Mouse (Mus musculus): ENCODE measurements around the gene Bud23. TPM values are rescaled to one million over a fixed set of nuclear protein-coding genes. Genes with fewer than 3 reads are reported as not detected.

Bud23 gene
- polyA plus RNA-seq, 1 experiment from 2014 or later = 104 TPM

DNA sequence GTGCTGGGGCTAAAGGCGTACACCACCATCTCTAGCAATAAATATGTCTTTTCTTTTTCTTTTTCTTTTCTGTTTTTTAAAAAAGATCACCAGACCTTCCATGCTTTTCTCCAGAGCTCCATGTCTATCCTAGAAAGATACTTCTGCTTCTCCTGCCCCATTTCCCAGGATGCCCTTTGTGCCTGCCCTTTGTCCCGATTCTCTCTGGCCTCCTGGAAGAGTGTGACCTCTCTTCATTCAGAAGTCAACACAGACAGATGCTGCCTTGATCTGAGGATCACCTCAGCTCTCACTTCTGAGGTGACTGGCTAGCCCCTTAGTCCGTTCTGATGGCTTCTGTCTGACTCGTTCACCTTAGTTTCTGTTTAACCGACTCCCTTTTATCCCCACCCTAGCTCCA, 15.8 kb upstream of the Bud23 start:
- 59% methylated on average over 5 of the region's 5 CpGs for WGBS (ENCODE audit: insufficient replicate concordance)

DNA sequence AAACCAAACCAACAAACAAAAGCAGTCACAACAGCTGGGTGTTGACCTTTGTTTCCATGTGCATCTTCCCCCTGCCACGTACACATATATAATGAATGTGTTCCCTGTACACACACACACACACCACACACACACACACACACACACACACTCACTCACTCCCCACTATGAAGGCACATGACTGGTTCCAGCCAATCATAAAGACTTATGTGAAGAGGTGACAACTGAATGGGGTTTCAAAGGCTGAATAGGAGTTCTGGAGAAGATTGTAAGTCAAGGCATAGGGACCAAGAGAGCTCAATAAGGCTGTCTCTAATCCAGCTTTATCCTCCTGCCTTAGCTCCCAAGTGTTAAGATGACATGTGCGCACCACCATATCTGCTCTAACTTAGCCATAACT, 14.8 kb upstream of the Bud23 start:
- Histone ChIP-seq H3K9ac (no peak overlapping the region), H3K4me2 (no peak overlapping the region), H3K36me3 (no peaks in the 10 kb centered on the region), H3K4me3 (no peak overlapping the region), H3K4me1 (peaks cover 23% of the 10 kb centered on the region), H3K27me3 (replicated peaks) (peaks cover 67% of the 10 kb centered on the region), H3K9me3 (replicated peaks) (no peaks in the 10 kb centered on the region), H3K27ac (no peak overlapping the region)
- WGBS (ENCODE audit: insufficient replicate concordance) = 78% methylated on average over 2 of the region's 2 CpGs
- no peak for ATAC-seq

More for the DNA sequence above, 15.8 kb upstream of the Bud23 start:
- H3K27me3 ChIP-seq (replicated peaks) = peaks cover 72% of the 10 kb centered on the region
- no peak for ATAC-seq
- no peak overlapping the region for H3K4me3 ChIP-seq
- no peak overlapping the region for H3K9ac ChIP-seq
- H3K4me2 ChIP-seq = no peak overlapping the region
- no peaks in the 10 kb centered on the region for H3K36me3 ChIP-seq
- H3K4me1 ChIP-seq = peaks cover 23% of the 10 kb centered on the region
- H3K9me3 ChIP-seq (replicated peaks) = no peaks in the 10 kb centered on the region
- H3K27ac ChIP-seq = no peak overlapping the region

DNA sequence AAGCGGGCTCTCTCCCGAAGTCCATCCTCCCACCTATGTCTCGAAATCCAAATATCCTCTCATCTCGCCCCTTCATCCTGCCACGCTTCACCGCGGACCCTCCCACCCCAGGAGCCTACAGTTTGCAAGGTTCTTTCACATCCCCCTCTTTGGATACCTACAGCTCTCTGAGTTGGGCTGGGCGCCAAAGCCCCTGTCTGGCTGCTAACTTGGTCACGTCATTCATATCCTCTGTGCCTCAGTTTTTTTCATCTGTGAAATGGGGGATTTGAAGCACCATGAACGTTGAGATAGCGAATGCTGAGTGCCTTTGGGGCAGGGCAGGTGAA, 13.7 kb upstream of the Bud23 start:
- H3K27ac ChIP-seq = no peak overlapping the region
- peak overlapping the region; percentile 67 for H3K4me3 ChIP-seq
- H3K9ac ChIP-seq = peak overlapping the region; percentile 81
- peak overlapping the region; percentile 98 for H3K4me2 ChIP-seq
- no peaks in the 10 kb centered on the region for H3K36me3 ChIP-seq
- ATAC-seq = peak; percentile 33
- peaks cover 26% of the 10 kb centered on the region for H3K4me1 ChIP-seq
- H3K9me3 ChIP-seq (replicated peaks) = no peaks in the 10 kb centered on the region
- 4% methylated on average over 11 of the region's 11 CpGs for WGBS (ENCODE audit: insufficient replicate concordance)
- peaks cover 65% of the 10 kb centered on the region for H3K27me3 ChIP-seq (replicated peaks)

DNA sequence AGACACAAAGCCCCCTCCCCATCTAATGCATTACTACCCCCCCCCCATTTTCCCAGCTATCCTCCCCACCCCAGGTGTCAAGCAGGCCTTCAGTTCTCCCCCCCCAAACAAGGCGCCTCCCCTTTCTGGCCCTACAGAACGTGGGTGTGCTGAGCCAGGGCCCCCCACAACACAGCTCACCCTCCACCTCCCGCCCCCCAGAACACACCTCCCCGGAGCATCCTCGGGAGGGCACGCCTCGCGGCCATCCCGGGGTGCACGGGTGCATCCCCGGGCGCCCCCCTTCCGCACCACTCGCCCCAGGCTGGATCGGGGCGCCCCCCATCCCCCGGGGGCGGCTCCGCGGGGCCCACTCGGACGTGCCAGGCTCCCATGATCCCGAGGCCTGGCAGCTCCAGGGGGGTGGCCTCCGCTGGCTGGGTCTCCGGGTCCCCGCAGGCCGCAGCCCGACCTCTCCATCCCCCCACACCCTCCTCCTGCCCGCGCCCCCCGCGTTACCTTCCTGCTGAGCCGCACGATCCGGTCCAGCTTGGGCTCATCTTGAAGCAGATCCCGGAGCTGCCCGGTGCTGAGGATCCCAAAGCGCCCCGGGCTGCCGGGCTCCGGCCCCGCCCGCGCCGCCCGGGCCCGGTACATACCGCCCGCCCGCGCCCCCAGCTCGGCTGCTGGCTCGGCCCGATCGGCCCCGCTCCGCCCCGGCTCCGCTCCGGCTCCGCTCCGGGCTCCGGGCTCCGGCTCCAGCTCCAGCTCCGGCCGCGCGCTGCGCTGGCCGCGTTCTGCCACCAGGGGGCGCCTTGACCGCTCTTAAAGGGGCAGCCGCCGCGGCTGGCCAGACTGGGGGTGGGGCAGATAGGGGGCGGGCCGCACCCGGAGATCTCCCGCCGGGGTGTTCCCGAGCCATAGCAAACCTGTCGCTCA, 13.1 kb upstream of the Bud23 start, which contains the start of gene Vps37d:
Vps37d (minus strand) TSS at position 703 of the 918 bp plus-strand sequence.
- H3K4me3 ChIP-seq = peak within 1 kb of the TSS; percentile 67
- H3K4me1 ChIP-seq = peaks cover 32% of the 10 kb centered on the region
- H3K4me2 ChIP-seq = peak within 1 kb of the TSS; percentile 98
- 0 out of 2 replicates have a peak within 1 kb of the TSS, but pooled peaks have one; percentile 10 for H3K27ac ChIP-seq
- no peaks in the 10 kb centered on the region for H3K36me3 ChIP-seq
- H3K9ac ChIP-seq = peak within 1 kb of the TSS; percentile 81
- peak; percentile 83 for ATAC-seq
- 4% methylated on average over 37 of the region's 83 CpGs for WGBS (ENCODE audit: insufficient replicate concordance)
- no peaks in the 10 kb centered on the region for H3K9me3 ChIP-seq (replicated peaks)
- peaks cover 62% of the 10 kb centered on the region for H3K27me3 ChIP-seq (replicated peaks)

DNA sequence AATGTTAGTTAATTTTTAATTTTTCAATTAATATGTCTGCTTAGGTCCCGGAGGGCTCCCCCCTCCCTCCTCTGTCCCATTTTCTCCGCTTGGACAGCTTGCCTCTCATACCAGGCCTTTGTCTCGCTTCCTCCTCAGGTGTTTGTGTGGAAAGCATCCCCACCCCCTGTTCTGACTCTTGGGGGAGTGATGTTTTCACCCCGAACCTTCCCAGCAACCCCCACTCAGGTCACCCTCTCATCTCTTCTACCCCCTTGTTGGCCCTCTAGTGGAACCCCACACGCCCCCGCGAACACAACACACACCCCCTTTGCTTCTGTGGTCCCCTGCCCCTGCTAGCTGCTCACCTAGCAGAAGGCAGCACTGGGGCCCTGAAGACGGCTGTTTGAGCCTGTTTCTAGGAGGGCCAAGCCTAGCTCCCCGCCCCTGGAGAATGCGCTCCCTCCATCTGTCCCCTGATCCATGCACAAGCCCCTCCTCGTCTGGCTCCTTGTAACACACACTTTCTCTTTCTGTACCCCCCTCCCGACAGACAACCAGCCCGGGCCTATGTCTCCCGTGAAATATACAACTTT, 12.3 kb upstream of the Bud23 start:
- H3K4me1 ChIP-seq = peaks cover 32% of the 10 kb centered on the region
- 50% methylated on average over 14 of the region's 14 CpGs for WGBS (ENCODE audit: insufficient replicate concordance)
- peak overlapping the region; percentile 67 for H3K4me3 ChIP-seq
- H3K27me3 ChIP-seq (replicated peaks) = peaks cover 55% of the 10 kb centered on the region
- H3K36me3 ChIP-seq = no peaks in the 10 kb centered on the region
- peak overlapping the region; percentile 31; the same call in 1 of the 2 replicates for H3K9ac ChIP-seq
- no peak for ATAC-seq
- H3K9me3 ChIP-seq (replicated peaks) = no peaks in the 10 kb centered on the region
- H3K27ac ChIP-seq = no peak overlapping the region
- peak overlapping the region; percentile 98 for H3K4me2 ChIP-seq

DNA sequence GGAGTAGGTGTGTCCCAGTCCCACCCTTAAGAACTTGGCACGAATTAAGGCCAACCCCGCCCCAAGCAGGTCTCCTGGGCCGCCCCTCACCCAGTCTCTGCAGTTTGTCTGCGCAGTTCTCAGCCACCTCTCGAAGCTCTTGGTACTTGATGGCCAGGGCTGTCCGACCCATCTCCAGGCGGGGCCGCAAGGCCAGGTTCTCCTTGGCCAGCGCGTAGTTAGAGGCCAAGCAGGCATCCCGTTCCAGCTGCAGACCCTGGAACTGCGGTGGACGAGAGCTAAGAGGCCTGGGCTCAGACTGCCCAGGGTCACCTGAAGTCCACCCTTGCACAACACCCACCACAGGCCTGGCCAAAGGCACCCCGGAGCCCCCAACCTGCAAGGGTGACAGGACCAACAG, 11.6 kb upstream of the Bud23 start:
- no peak for ATAC-seq
- Histone ChIP-seq H3K27me3 (replicated peaks) (peaks cover 52% of the 10 kb centered on the region), H3K4me3 (no peak overlapping the region), H3K9me3 (replicated peaks) (no peaks in the 10 kb centered on the region), H3K27ac (no peak overlapping the region), H3K9ac (no peak overlapping the region), H3K4me1 (peaks cover 32% of the 10 kb centered on the region), H3K4me2 (no peak overlapping the region), H3K36me3 (no peaks in the 10 kb centered on the region)
- 79% methylated on average over 14 of the region's 14 CpGs for WGBS (ENCODE audit: insufficient replicate concordance)

DNA sequence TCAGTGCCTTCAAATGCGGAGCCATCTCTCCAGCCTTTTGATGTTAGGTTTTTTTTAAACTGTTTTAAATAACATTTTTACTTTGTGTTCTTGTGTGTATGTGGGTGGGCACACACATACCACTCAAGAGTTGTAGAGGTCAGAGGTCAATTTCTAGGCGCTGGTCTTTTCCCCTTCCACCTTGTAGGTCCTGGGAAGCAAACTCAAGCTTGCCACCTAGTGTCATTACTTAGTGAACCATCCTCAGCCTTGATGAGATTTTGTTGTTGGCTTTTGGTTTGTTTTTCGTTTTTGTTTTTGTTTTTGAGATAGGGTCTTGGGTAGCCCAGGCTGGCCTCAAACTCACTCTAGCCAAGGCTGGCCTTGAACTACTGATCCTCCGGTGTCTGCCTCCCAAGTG, 10.9 kb upstream of the Bud23 start:
- Histone ChIP-seq H3K27ac (no peak overlapping the region), H3K9ac (no peak overlapping the region), H3K4me3 (no peak overlapping the region), H3K27me3 (replicated peaks) (peaks cover 48% of the 10 kb centered on the region), H3K36me3 (no peaks in the 10 kb centered on the region), H3K9me3 (replicated peaks) (no peaks in the 10 kb centered on the region), H3K4me2 (no peak overlapping the region), H3K4me1 (peaks cover 36% of the 10 kb centered on the region)
- WGBS (ENCODE audit: insufficient replicate concordance) = 56% methylated on average over 4 of the region's 4 CpGs
- no peak for ATAC-seq

DNA sequence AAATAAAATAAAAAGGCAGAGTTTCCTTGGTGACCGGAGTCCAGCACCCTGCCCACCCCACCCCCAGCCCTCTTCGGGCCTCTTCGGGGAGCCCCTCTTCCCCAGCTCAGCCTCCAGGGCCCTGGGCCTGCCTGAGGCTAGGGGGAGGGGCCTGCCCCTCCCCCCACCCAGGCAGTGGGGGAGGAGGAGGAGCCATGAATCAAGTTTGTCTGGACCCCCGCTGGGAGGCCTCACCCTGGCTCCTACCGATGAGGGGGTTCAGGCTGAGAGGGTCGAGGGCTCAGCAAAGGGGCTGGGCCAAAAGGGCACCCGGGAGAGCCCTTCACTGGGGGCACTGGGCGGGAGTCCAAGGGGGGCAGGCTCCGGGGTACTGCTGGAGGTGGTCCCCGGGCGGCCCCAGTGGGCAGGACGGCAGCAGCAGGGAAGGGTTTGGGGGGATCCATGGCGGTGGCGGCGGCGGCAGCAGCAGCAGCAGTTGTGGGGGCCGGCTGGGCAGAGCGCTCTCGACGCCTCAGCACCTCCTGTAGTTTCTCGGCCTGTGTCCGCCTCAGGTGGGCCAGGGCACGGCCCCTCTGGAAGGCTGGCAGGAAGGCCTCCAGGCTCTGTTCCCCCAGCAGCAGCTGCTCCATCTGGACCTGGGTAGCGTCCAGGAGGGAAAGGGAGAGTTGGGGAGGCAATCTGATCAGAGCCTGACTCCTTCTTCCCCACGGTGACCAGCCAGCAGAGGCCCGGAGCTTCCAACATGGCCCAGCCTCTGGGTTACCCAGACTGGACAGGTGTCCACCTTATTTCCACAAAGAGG, 8.8 kb upstream of the Bud23 start:
- ATAC-seq = no peak
- Histone ChIP-seq H3K36me3 (no peaks in the 10 kb centered on the region), H3K27ac (no peak overlapping the region), H3K4me2 (no peak overlapping the region), H3K4me1 (peaks cover 42% of the 10 kb centered on the region), H3K27me3 (replicated peaks) (peaks cover 32% of the 10 kb centered on the region), H3K9ac (no peak overlapping the region; the same call in 1 of the 2 replicates), H3K4me3 (no peak overlapping the region), H3K9me3 (replicated peaks) (no peaks in the 10 kb centered on the region)
- 48% methylated on average over 26 of the region's 26 CpGs for WGBS (ENCODE audit: insufficient replicate concordance)

DNA sequence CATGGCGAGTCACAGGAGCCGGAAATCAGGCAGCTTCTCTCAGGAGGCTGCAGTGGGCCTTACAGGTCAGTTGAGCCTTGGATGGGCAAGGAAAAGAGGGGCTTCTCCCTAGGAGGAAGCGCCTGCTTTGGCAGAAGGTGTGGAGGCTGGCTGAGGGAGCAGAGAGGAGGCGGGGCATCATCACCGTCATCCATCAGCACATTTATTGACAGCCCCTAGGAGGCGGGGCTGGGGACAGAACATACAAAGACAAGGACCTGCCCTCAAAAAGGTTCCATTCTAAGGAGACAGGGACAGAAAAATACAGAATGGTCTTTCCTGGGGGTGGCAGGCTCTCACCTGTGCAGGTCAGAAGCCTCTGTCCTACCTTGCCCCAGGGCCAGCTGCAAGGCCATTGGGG, 8.0 kb upstream of the Bud23 start:
- Histone ChIP-seq H3K4me1 (peaks cover 34% of the 10 kb centered on the region), H3K9ac (no peak overlapping the region), H3K36me3 (peaks cover 3% of the 10 kb centered on the region; the same call in 1 of the 2 replicates), H3K27ac (no peak overlapping the region), H3K4me3 (no peak overlapping the region), H3K9me3 (replicated peaks) (no peaks in the 10 kb centered on the region), H3K27me3 (replicated peaks) (peaks cover 25% of the 10 kb centered on the region), H3K4me2 (no peak overlapping the region)
- 55% methylated on average over 6 of the region's 6 CpGs for WGBS (ENCODE audit: insufficient replicate concordance)
- ATAC-seq = no peak

DNA sequence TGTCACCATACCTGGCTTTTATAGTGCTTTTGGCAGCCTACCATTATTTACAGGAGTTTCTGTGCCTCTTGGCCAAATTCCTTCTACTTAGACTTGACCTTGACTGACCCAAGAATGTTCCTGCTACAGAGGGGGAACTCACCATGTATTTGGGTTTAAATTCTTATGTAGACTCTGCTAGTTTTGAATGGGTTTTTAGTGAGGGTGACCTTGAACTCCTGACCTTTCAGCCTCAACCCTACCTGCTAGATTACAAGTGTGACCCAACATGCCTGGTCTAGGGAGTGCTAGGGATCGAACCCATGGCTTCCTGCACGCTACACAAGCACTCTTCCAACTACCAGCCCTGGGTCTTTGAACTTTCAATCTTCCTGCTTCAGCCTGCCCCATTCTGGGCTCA, 7.3 kb upstream of the Bud23 start:
- peaks cover 10% of the 10 kb centered on the region for H3K36me3 ChIP-seq
- H3K4me3 ChIP-seq = no peak overlapping the region
- H3K27me3 ChIP-seq (replicated peaks) = peaks cover 19% of the 10 kb centered on the region
- H3K27ac ChIP-seq = no peak overlapping the region
- no peak for ATAC-seq
- H3K9ac ChIP-seq = no peak overlapping the region
- H3K4me1 ChIP-seq = peaks cover 27% of the 10 kb centered on the region
- WGBS (ENCODE audit: insufficient replicate concordance) = 70% methylated on average over 2 of the region's 2 CpGs
- no peaks in the 10 kb centered on the region for H3K9me3 ChIP-seq (replicated peaks)
- no peak overlapping the region for H3K4me2 ChIP-seq

DNA sequence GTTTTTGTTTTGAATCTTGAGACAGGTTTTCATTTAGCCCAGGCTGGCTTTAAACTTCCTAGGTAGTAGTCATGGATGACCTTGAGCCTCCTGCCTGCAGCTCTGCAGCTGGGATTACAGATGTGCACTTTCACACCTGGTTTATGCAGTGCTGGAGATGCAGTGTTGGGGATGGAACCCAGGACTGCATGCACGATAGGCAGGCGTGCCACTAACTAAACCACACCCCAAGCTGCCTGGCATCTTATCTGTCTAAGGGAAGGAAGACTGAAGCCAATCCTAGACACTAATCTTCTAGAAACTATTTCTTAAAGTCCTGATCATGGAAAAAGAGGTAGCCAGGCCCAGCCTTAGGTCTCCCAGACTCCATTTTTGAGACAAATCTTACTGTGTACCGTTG, 5.7 kb upstream of the Bud23 start:
- H3K27me3 ChIP-seq (replicated peaks) = peaks cover 12% of the 10 kb centered on the region
- ATAC-seq = peak; percentile 65; the same call in 1 of the 2 replicates
- H3K9ac ChIP-seq = no peak overlapping the region
- peaks cover 35% of the 10 kb centered on the region for H3K4me1 ChIP-seq
- no peak overlapping the region for H3K4me2 ChIP-seq
- peaks cover 24% of the 10 kb centered on the region for H3K36me3 ChIP-seq
- WGBS (ENCODE audit: insufficient replicate concordance) = 44% methylated on average over 3 of the region's 3 CpGs
- H3K9me3 ChIP-seq (replicated peaks) = no peaks in the 10 kb centered on the region
- H3K4me3 ChIP-seq = no peak overlapping the region
- H3K27ac ChIP-seq = no peak overlapping the region

Measured in liver, embryonic 12.5 days (tissue).